Mouse (Mus musculus) myocyte (in vitro differentiated cells): Measurements from ENCODE around the gene Uba7.

Experiments
- CEBPB ChIP-seq: IDR thresholded peaks from 2 replicates; pipeline ENCODE4 v1.6.1; 2011; ENCODE audit warnings: mild to moderate bottlenecking, moderate library complexity; ENCODE audit not compliant: poor library complexity, insufficient read depth, severe bottlenecking
- E2F4 ChIP-seq: IDR thresholded peaks from one replicate; pipeline ENCODE4 v1.6.1; 2011; ENCODE audit warnings: mild to moderate bottlenecking, control low read depth, moderate library complexity; ENCODE audit not compliant: insufficient read depth
- MAX ChIP-seq: IDR thresholded peaks from one replicate; pipeline ENCODE4 v1.6.1; 2011; ENCODE audit warnings: low read depth, mild to moderate bottlenecking, control low read depth
- MYOD1 ChIP-seq, 3 experiments: IDR thresholded peaks; one replicate each; pipeline ENCODE4 v1.6.1; 2011; ENCODE audit warnings: control low read depth in 2 of 3, low read depth in 2 of 3, mild to moderate bottlenecking in 2 of 3, moderate library complexity in 1 of 3; ENCODE audit not compliant: insufficient read length in 2 of 3, control insufficient read depth in 1 of 3
- MYOG ChIP-seq, 3 experiments: IDR thresholded peaks; one replicate each; pipeline ENCODE4 v1.6.1; 2011; ENCODE audit warnings: control low read depth in 2 of 3, low read depth in 2 of 3, mild to moderate bottlenecking in 2 of 3; ENCODE audit not compliant: insufficient read length in 2 of 3, control insufficient read depth in 1 of 3, insufficient read depth in 1 of 3
- POLR2A ChIP-seq: IDR thresholded peaks from one replicate; pipeline ENCODE4 v1.6.1; 2011; ENCODE audit warnings: low read depth, mild to moderate bottlenecking, control low read depth, moderate library complexity; ENCODE audit not compliant: insufficient read length
- POLR2AphosphoS2 ChIP-seq: IDR thresholded peaks from one replicate; pipeline ENCODE4 v1.6.1; 2011; ENCODE audit warnings: low read depth, control low read depth; ENCODE audit not compliant: insufficient read length
- REST ChIP-seq: IDR thresholded peaks from one replicate; pipeline ENCODE4 v1.6.1; 2011; ENCODE audit warnings: mild to moderate bottlenecking, control low read depth, moderate library complexity; ENCODE audit not compliant: insufficient read depth, insufficient read length
- SRF ChIP-seq: IDR thresholded peaks from one replicate; pipeline ENCODE4 v1.6.1; 2011; ENCODE audit warnings: low read depth; ENCODE audit not compliant: control insufficient read depth, insufficient read length
- TCF12 ChIP-seq: IDR thresholded peaks from one replicate; pipeline ENCODE4 v1.6.1; 2011; ENCODE audit warnings: mild to moderate bottlenecking, control low read depth; ENCODE audit not compliant: poor library complexity, insufficient read depth, severe bottlenecking
- TCF3 ChIP-seq: IDR thresholded peaks from one replicate; pipeline ENCODE4 v1.6.1; 2011; ENCODE audit warnings: low read depth, control low read depth; ENCODE audit not compliant: insufficient read length

DNA sequence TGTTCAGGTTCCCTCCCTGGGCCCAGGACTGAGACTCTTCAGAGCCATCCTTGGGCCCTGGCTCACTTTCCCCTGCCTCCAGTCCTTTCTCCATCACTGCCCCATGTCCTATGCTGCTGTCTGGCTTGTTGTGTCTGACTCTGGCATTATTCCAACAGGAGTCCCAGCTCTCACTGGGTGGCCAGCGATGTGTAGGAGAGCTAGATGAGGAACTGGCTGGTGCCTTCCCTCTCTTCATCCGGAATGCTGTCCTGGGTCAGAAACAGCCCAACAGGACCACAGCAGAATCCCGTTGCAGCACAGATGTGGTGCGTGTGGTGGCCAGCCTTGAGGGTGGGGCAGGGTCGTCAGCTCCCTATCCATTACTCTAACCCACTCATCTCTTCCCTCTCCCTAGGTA is 5.0 kb upstream of the Uba7 start:
- TF ChIP-seq MYOG (IDR thresholded peaks at IDR 0.05; ENCODE audit: control insufficient read depth in 1 of 3, insufficient read depth in 1 of 3, insufficient read length in 2 of 3, low read depth in 2 of 3) (no peak), POLR2A (no peak), TCF3 (no peak), MYOD1 (IDR thresholded peaks at IDR 0.05; ENCODE audit: control insufficient read depth in 1 of 3, insufficient read length in 2 of 3, low read depth in 2 of 3) (no peak), SRF (no peak), E2F4 (no peak), TCF12 (no peak), REST (no peak), MAX (no peak), POLR2AphosphoS2 (no peak), CEBPB (no peak)
